Mouse (Mus musculus): ENCODE results near the gene Enpp7.

DNA sequence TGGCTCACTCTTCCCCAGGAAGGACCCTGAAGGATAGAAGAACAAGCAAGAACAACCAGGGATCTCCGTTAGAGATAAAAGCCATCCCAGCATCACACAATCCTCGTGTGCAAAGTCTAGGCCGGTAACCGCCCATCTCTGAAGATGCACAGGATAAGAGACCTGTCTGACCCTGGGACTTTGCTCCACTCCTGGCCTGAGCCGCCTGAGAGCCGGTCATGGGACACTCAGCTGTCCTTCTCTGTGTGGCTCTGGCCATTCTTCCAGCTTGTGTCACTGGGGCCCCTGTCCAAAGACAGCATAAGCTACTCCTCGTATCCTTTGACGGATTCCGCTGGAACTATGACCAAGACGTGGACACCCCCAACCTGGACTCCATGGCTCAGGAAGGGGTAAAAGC is at the start of gene Enpp7:
- no peak for TF ChIP-seq CTCF (IDR thresholded peaks at IDR 0.05; ENCODE audit: low read depth)
- TF ChIP-seq EP300 (IDR thresholded peaks at IDR 0.05; ENCODE audit: low read depth) = no peak
